Mouse (Mus musculus) c-Kit-positive CD71-negative TER-119-negative erythroid progenitor cells, embryonic 14.5 days (primary cell): Measurements from ENCODE around the gene Rabl2.

Experiments used
- DNase-seq: peaks from one replicate; pipeline ENCODE4 v3.0.0-alpha.2; 2013; ENCODE audit warnings: low read depth

The Rabl2 gene

DNA sequence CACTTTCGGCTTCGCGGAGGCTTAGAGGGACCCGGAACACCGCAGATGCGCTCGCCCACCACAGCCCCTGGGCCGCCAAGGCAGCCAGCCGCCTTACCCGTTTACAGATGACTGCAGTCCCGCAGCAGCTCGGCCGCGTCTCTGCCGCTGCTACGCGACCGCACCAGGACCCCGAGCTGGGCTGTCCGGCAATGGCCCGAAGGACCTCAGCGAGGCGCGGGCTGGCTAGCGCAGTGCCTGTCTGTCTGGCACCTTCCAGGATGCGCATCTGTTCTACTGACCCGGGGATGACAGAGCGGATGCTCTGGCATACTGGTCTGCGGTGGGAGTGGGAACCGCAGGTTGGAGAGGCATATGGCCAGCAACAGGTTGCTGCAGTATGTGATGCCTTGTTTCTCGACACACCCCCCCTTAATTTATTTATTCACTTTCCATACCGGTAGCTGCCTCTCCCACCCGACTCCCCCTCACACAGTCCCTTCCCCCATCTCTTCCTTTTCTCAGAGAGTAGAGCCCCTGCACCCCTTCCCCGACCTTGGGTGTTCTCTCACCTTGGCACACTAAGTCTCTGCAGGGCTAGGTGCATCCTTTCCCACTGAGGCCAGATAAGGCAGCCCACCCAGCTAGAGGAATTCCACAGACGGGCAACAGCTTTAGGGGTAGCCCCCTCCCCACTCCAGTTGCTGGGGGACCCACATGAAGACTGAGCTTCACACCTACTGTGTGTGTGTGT is at the start of gene Rabl2:
Gene Rabl2 (minus strand): TSS at position 201 of the 733 bp plus-strand sequence.
- DNase-seq = peak; percentile 71

DNA sequence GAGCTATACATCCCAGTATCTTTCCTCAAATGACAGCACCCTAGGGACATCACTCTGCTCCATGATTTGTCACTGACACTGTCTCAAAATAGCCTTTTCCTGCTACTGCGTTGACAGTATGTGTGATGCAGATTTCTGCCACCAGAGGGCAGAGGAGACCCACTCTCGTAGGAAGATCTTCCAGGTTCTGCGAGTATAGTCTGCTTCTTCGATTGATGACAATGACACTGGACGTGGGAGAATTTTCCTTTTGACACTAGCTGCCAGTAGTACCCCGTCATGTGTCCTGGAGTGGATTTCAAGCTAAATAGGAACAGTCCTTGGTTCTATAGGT is 31.9 kb upstream of the Rabl2 start:
- peak; percentile 42 for DNase-seq

DNA sequence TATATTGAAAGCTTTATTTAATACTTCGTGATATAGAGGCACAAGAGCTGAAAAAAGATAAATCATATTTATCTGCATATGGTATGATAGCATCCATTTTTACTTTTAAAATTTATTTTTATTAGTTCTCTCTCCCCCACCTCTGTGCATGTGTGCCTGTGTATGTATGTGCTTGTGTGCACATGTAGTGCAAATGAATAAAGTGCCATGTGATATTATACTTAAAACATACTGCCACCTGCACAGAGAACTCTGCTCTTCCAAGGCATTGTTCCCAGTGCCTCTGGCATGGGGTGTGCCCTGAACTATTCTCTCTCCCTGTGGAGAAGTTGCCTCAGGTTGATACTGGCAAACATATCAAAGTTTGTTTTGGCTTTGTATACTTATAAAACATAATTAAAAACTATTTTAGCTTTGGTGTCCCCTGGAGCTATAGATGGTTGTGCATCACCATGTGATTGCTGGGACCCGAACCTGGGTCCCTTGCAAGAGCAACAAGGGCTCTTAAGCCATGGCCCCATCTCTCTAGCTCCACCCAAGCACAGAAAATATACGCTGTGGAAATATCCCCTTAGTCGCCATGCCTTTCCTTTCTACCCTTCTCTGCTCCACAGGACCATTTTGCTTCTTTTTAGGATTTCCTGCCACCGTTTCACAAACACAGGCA is 31.4 kb upstream of the Rabl2 start:
- DNase-seq = no peak

DNA sequence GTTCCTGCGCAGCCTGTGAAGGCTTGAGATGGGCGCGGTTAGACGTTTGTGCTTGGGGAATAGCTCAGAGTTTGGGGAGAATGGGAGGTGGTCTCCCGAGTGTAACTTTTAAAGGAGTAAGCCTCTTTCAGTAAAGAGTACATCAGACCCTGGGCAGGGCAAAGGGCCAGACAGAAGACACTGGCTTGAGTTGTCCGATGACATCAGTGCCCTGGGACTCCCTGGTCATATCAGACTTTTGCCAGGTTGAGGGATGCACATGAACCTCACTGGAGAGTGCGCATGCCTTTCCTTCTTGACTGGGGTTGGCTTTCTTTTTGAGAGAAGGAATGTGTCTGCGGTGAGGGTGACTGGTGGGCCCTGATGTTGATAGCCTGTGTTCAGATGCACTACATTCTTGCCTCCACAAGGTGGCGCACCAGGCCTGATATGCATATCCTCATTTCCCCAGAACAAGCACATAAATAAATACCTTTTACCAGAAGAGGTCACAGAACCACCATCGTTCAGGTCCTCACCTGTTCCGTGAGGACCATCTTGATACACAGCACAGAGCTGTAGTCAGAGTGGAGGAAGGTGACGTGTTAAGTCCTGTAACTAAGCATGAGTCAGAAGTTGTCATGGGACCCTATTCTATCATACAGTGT is 30.7 kb upstream of the Rabl2 start:
- peak; percentile 48 for DNase-seq

DNA sequence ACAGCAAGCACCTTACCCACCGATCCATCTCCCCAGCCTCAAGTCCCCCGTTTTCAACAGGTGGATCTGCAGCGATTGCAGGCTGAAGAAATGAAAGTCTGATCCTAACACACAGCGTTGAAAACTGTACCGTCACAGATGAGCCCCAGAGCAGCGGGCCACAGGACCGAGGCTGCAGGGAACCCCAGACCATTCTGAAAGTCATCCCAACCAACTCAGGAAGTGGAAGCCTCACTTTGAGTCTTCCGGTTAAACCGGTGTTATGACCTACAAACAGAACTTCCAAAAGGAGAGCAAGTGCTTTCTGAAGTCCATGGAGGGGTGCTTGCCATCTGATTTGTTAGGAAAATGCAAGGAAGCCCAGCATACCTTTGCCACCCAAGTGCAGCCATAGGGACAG is 16.2 kb upstream of the Rabl2 start:
- DNase-seq = no peak

DNA sequence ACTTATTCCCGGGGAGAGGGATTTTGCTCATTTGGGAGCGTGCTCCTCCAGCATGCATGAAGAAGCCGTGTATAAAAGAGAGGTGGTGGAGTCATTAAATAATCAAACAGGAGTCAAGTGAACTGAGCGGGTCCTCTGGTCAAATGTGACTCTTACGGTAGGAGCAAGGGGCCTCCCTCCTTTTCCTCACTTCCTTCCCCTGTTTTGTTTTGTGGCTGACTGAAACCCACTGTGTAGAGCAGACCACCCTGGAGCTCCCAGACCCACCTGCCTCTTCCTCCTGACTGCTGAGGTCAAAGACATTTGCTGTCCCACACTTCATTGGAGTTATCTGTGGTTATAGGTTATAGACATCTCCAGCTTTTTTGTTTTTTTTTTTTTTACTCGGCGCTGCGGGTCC is 15.8 kb upstream of the Rabl2 start:
- DNase-seq = no peak

DNA sequence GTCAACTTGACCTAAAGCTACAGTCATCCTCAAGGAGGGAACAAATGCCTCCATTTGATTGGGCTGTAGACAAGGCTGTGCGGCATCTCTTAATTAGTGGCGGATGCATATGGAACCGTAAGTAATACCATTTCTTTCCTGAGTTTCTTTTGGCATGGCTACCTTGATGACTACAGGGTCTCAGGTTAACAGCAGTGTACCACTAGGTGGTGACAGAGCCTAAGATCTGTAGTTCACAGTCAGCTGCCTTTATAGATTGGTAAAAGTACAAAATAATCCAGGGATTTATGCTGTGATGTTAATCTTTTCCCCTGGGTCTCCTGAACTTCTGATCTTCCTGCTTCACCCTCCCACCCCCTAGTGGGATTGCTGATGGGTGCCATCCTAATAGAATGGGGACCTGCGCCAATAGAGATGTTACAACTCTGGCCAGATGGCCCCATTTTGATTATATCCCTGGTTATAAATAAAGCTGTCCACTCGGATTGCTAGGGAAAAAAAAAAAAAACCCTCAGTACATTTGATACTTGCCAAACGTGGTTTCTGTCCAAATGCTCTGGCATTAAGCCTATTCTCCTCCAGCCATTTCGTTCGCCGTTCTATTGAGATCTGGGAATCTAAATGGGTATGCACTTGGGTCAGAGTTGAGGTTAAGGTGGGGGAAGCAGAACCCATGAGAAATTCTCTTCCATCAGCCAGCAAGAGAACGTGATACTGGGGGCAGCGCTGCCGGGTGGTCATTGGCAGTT is 14.3 kb upstream of the Rabl2 start:
- DNase-seq = no peak

DNA sequence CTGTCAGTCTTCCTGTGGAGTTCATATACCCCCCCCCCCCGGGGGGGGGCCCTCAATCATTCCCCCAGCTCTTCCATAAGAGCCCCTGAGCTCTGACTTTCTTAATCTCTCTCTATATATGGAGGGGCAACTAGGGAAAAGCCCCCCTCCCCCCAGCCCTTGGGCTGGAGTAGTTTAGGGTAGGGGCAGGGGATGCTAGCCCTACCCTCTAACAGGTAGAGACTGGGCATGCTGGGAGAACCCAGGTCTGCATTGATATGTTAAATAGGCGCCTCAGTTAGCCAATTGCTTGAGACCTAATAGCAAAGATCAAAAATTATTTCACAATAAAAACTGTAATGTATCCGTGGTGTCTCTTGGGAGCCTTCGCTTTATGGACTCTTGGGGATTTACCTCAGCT is 825 bp upstream of the Rabl2 start:
- no peak for DNase-seq

DNA sequence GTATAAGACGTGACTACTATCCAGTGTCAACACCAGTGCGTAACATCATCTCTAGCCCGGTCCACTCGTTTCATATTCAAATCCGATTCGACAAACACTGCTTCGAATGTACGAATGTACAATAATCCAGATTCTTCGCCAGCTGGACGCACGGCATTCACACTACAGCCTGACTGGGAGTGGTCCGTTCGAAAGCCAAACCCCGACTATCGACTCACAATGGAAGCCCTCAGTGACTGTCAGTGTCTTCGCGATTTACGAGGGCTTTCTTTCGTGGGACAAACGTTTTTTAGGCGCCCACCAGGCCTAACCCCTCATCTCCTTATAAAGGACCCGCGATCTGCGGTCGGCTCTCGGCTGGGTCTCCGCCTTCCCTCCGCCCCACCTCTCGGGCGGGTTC is 406 bp downstream of the Rabl2 start:
- no peak for DNase-seq

DNA sequence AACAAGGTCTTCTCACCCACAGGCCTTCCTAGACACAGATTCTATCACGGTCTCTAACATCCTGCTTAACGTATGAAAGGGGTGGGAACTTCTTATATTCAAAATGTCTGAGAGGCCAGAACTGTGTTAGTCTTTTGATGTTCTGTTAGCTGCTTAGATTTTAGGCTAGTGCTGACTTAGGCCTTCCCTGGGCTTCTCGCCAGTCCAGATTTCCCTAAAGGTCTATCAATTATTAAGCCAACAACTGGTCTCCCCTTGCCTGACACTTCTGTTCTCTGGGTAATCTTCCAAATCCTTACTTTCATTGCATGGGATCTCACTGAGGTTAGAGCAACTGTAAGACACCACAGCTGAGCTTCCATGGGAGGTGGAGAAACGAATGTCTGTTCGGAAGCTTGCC is 2.6 kb downstream of the Rabl2 start:
- no peak for DNase-seq

DNA sequence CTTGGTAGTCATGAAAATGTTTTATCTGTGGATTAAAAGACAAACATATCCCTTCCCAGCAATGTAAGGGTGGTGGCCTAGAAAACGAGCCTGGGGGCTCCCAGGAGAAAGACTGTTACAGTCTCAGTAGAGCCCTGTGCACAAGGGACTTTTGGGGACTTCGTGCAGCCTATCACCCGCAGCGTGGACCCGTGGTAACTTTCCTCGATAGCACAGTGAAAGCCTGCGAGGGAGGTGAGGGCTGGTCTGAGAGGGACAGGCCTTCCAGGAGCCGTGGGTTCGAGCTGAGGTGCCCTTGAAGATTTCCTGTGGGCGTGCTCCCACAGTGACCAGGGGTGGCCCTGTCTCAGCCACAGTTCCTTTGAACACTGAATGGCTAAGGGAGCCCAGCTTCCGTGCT is 6.1 kb downstream of the Rabl2 start:
- no peak for DNase-seq

DNA sequence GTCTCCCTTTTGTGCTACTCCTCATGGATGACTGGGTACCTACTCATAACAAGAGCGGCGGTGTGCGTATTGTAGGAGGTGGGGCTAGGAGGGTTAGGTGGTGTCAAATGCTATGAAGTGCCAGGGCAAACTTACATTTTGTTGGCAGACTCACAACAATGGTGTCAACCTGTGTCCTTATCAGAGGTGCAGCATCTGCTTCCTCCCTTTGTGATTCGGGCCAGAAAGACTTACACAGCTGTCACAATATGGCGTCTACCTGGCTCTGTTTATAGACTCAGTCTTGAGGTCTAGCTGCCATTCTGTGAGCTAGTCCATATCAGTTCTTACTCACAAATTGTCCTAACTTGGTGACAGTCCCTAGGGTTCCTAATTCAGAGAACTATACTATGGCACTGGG is 6.6 kb downstream of the Rabl2 start:
- DNase-seq = no peak

DNA sequence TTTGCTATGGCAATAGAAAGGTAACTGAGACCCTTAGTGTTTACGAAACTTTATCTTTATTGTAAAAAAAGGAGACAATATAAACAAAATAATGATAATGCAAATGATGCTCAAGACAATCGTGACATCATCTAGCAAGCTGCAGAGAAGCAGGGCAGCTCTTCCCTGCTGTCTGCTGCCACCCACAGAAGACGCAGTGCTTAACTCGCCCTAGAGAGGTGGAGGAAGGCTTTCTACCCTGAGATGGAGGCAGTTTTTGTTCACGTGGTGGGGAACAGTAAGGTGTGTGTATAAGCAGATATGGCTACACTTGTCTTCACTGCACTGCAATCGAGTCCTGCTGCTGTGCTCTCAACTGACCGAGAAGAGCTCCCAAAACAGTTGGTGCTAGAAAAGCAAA is 9.2 kb downstream of the Rabl2 start:
- DNase-seq = no peak

DNA sequence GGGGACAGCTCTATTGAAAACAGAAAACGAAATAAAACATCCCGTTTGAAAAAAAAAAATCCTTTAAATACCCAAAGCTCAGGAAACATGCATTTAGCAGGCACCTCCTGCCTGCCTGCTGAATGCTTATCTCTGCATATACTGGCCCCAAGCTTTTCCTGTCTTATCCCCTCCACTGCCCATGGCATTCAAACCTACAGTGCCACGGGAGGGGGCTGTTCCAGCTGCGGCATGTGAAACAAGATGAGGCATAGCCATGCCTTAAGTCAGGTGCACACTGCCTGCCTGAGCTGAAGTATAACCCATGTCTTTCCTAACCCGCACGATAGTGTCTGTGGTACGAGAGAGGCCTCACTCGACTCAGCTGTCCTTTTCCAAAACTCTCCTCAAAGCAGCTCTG is 19.6 kb downstream of the Rabl2 start:
- no peak for DNase-seq

DNA sequence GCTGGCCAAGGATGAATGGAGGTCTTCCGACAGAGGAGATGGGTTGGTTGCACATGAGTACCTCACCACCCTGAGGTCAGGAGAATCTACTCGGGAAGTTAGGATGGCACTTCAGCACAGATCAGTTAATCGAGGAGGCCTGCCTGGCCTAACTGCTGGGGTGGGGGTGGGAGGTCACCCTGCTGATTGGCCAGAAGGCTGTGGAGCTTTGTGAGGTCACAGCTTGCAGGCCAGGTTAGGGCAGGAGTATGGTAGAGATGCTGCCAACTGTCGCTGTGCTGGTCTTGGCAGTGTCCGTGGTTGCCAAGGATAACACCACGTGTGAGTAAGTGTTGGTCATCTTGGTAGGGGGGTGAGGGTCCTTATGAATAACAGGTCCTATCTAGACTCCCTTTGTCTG is 23.6 kb downstream of the Rabl2 start, which contains the start of gene Acr:
Gene Acr (plus strand): TSS at position 213 of the 400 bp plus-strand sequence.
- no peak for DNase-seq

DNA sequence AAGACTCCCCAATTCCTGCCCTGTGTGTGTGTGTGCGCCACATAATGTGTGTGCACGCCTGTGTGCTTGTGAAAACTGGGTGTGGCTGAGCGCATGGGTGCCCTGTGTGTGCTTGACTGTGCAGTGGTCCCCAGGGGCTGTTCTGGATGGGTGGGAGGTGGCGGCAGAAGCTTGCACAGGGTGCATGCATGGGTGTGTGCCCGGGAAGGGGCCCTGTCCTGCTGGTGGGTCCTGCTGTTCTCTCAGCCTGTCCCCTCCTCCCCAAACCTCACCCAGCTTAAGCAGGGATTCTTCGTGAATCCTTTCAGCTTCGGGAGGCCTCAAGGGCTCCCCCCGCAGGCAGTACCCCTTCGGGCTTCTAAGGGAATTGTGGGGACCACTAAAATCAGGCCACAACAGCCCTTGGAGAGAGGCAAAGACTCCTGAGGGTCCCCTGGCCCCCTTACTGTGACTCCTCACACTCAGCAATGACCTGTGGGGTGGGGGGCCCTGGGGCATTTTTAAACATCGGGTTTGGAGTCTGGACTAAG is 32.5 kb downstream of the Rabl2 start:
- DNase-seq = no peak

DNA sequence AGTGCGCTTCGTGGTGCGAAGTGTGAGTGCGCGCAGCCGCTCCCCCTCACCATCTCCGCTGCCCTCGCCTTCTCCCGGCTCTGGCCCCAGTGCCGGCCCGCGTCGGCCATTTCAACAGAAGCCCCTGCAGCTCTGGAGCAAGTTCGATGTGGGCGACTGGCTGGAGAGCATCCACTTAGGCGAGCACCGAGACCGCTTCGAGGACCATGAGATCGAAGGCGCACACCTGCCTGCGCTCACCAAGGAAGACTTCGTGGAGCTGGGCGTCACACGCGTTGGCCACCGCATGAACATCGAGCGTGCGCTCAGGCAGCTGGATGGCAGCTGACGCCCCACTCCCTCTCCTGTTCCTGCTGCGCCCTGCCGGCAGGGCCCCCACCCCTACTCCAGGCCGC is 33.7 kb downstream of the Rabl2 start:
- no peak for DNase-seq

DNA sequence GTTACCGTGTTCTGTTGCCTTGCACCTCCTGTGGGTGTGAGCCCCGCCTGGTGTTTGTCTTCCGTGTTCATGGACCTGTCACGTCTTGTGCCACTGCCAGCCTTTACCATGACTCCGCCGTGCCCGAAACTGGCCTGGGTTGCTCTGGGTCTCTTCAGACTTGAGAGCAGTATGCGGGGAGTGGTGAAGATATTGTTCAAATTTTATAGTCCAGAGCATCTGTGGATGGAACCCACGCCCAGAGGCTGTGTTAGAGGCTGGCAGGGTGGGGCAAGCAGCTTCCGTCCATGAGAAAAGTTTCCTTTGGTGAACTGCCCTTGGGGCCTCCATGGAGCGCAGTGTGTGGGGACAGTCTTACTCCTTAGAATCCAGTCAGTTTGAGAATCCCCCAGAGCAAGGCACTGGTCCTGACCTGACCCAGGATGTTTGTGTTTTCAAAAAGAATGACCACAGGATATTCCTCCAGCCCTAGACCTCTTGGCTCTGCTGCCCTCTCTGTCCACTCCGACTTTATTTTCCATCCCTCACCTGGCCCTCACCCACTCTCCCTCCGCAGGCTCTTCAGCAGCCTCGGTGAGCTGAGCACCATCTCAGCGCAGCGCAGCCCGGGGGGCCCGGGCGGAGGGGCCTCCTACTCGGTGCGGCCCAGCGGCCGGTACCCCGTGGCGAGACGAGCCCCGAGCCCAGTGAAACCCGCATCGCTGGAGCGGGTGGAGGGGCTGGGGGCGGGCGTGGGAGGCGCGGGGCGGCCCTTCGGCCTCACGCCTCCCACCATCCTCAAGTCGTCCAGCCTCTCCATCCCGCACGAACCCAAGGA is 34.3 kb downstream of the Rabl2 start:
- DNase-seq = no peak

DNA sequence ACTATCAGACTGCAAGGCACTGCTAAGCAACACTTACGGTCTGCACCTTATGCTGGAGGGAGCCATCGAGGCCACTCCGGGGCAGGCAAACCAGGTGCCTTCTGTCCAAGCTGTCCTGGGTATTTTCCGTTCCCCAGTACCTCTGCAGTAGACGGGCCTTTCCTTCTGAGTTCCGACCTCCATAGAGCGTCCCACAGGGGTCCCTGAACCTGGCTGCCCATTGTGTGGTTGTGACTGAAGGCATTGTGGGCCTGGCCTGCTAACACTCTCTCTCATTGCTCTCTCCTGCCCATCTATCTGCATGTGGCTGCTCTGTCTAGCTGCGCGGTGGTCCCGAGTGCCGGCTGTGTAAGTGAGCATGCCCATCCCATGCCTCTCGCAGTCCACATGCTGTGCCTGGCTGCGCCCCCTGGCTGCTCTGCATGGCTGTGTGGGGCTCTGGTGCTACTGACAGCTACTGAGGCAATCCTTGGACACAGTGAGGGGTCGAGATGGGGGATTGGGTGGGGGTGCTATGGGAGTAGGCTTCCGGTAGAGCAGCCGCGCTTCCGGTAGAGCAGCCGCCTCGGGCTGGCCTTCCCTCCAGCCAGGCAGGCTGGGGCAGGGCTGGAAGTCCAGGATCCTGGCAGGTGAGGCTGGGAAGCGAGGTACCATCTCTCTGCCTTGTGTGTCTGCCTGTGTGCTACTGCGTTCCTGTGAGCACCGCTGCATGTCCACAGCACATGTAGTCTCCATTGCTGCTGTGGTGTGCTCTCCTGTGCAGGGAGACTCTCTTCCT is 35.1 kb downstream of the Rabl2 start:
- DNase-seq = no peak

DNA sequence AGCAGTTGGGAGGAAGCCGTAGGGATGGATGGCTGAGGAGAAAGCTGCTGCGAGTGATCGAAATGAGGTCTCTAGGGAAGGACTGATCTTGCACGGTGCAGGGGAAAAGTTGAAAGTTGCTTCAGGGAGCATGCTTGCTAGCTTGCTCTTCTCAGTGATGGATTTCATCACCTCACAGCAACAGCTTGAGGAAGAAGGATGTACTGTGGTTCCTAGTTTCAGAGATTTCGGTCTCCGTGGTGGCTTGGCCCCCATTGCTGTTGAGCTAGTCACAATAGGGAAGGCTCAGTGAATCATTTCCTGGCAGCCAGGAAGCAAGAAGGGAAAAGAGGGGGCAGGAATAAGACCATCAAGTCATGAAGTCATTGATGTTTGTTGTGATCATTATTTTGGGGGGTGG is 36.1 kb downstream of the Rabl2 start:
- DNase-seq = no peak

DNA sequence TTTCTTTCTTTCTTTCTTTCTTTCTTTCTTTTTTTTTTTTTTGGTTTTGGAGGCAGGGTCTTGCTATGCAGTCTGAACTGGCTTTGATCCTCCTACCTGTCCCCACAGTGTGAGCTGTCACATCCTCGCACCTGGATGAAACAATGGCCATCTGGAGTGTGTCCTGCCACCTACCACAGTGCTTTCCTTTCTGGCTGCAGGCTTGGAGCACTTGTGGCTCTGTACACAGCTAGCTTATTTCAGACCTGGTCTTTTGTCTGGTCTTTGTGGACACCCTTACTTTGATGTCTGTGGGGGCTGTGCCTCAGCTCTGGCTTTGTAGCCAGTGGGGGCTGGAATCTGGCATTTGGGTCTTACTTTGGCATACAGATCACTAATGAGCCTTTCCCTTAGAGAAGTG is 40.0 kb downstream of the Rabl2 start:
- DNase-seq = no peak
